Mouse (Mus musculus) limb, embryonic 13.5 days (tissue): ENCODE measurements at regions not wholly inside any gene's neighbourhood (a gene's known extent, or its start where the extent isn't known, plus 50 kb on each side); places are given as distances from the start of the nearest gene placed in this dataset.

Source experiments
- ATAC-seq: fragments of 200-750 bp; cut with Nextera tagmentation; 2 replicates; pipeline ENCODE4 v1.8.0; 2017; ENCODE audit warnings: low read depth, moderate number of reproducible peaks, moderate TSS enrichment; ENCODE audit not compliant: low FRiP score
- H3K27ac ChIP-seq: fragments of 300-500 bp; sonication (generic); 2 replicates; pipeline ENCODE4 v1.5.1; 2015; ENCODE audit warnings: inconsistent platforms, mild to moderate bottlenecking, moderate library complexity
- H3K27me3 ChIP-seq: fragments of 300-500 bp; sonication (generic); 2 replicates; pipeline ENCODE4 v1.6.1; 2015; ENCODE audit warnings: mild to moderate bottlenecking, inconsistent platforms
- H3K36me3 ChIP-seq: fragments of 300-500 bp; sonication (generic); 2 replicates; pipeline ENCODE4 v1.6.1; 2015; ENCODE audit warnings: inconsistent platforms, mild to moderate bottlenecking, moderate library complexity
- H3K4me1 ChIP-seq: fragments of 300-500 bp; sonication (generic); 2 replicates; pipeline ENCODE4 v1.6.1; 2015; ENCODE audit warnings: inconsistent platforms
- H3K4me2 ChIP-seq: fragments of 300-500 bp; sonication (generic); replicated peaks from 2 replicates; pipeline ENCODE4 v1.6.1; 2015; ENCODE audit warnings: inconsistent platforms, mild to moderate bottlenecking, moderate library complexity
- H3K4me3 ChIP-seq: fragments of 300-500 bp; sonication (generic); 2 replicates; pipeline ENCODE4 v1.5.1; 2015; ENCODE audit warnings: moderate library complexity, mild to moderate bottlenecking, inconsistent platforms
- H3K9ac ChIP-seq: fragments of 300-500 bp; sonication (generic); 2 replicates; pipeline ENCODE4 v1.6.1; 2015; ENCODE audit warnings: mild to moderate bottlenecking, inconsistent platforms
- H3K9me3 ChIP-seq: fragments of 300-500 bp; sonication (generic); 2 replicates; pipeline ENCODE4 v1.6.1; 2016; ENCODE audit warnings: inconsistent platforms
- whole genome bisulfite sequencing: fragments of 180-500 bp; shearing (Covaris S2); methylation state at CpG from one replicate; pipeline ENCODE4 v1.1.7; 2015; 5-methylcytosine and 5-hydroxymethylcytosine counted together

GRCm38 (mm10) chr16:24093624-24094023 lies 105.0 kb upstream of the Bcl6 start:
- H3K9ac ChIP-seq, result no peak overlapping the region
- no peaks in the 10 kb centered on the region for H3K4me1 ChIP-seq
- H3K4me2 ChIP-seq, result no peak overlapping the region
- H3K36me3 ChIP-seq, result no peaks in the 10 kb centered on the region
- no peaks in the 10 kb centered on the region for H3K9me3 ChIP-seq
- 96% methylated on average over 8 of the region's 8 CpGs for WGBS
- no peak for ATAC-seq
- H3K4me3 ChIP-seq, result no peak overlapping the region
- no peak overlapping the region for H3K27ac ChIP-seq
- no peaks in the 10 kb centered on the region for H3K27me3 ChIP-seq

GRCm38 (mm10) chr16:24092616-24093525 lies 104.2 kb upstream of the Bcl6 start:
- Histone ChIP-seq H3K9ac (no peak overlapping the region), H3K4me3 (no peak overlapping the region), H3K36me3 (no peaks in the 10 kb centered on the region), H3K9me3 (no peaks in the 10 kb centered on the region), H3K27me3 (no peaks in the 10 kb centered on the region), H3K27ac (no peak overlapping the region), H3K4me2 (no peak overlapping the region), H3K4me1 (no peaks in the 10 kb centered on the region)
- 83% methylated on average over 5 of the region's 5 CpGs for WGBS
- ATAC-seq, result no peak

- Histone ChIP-seq H3K27me3 (no peaks in the 10 kb centered on the region), H3K4me3 (no peak overlapping the region), H3K9ac (no peak overlapping the region), H3K4me2 (no peak overlapping the region), H3K27ac (no peak overlapping the region), H3K36me3 (no peaks in the 10 kb centered on the region), H3K4me1 (no peaks in the 10 kb centered on the region), H3K9me3 (no peaks in the 10 kb centered on the region)
- WGBS, result 74% methylated on average over 4 of the region's 4 CpGs
- ATAC-seq, result no peak
Measured at GRCm38 (mm10) chr16:24092136-24092535, 103.5 kb upstream of the Bcl6 start.

GRCm38 (mm10) chr16:24090981-24091380 lies 102.3 kb upstream of the Bcl6 start:
- ATAC-seq, result no peak
- H3K9ac ChIP-seq, result no peak overlapping the region
- H3K4me2 ChIP-seq, result no peak overlapping the region
- WGBS, result 89% methylated on average over 4 of the region's 4 CpGs
- H3K36me3 ChIP-seq, result no peaks in the 10 kb centered on the region
- H3K4me3 ChIP-seq, result no peak overlapping the region
- H3K27me3 ChIP-seq, result no peaks in the 10 kb centered on the region
- no peak overlapping the region for H3K27ac ChIP-seq
- H3K9me3 ChIP-seq, result no peaks in the 10 kb centered on the region
- H3K4me1 ChIP-seq, result no peaks in the 10 kb centered on the region

GRCm38 (mm10) chr16:24089840-24090762 lies 101.4 kb upstream of the Bcl6 start:
- ATAC-seq, result no peak
- Histone ChIP-seq H3K9me3 (no peaks in the 10 kb centered on the region), H3K4me3 (no peak overlapping the region), H3K27me3 (no peaks in the 10 kb centered on the region), H3K36me3 (no peaks in the 10 kb centered on the region), H3K9ac (no peak overlapping the region), H3K4me1 (no peaks in the 10 kb centered on the region), H3K27ac (no peak overlapping the region), H3K4me2 (no peak overlapping the region)
- 86% methylated on average over 11 of the region's 11 CpGs for WGBS

- 82% methylated on average over 8 of the region's 8 CpGs for WGBS
- no peak for ATAC-seq
Measured at GRCm38 (mm10) chr16:24083966-24084365, 95.3 kb upstream of the Bcl6 start.

GRCm38 (mm10) chr16:24080471-24080870 lies 91.8 kb upstream of the Bcl6 start:
- no peak overlapping the region for H3K27ac ChIP-seq
- 87% methylated on average over 5 of the region's 5 CpGs for WGBS
- H3K4me1 ChIP-seq, result 0 out of 2 replicates have a peak, but pooled peaks cover 5% of the 10 kb centered on the region
- ATAC-seq, result no peak
- H3K4me2 ChIP-seq, result no peak overlapping the region
- no peaks in the 10 kb centered on the region for H3K36me3 ChIP-seq
- no peaks in the 10 kb centered on the region for H3K9me3 ChIP-seq
- H3K4me3 ChIP-seq, result no peak overlapping the region
- H3K27me3 ChIP-seq, result no peaks in the 10 kb centered on the region
- H3K9ac ChIP-seq, result no peak overlapping the region

More at GRCm38 (mm10) chr16:24083966-24084365, 95.3 kb upstream of the Bcl6 start:
- no peaks in the 10 kb centered on the region for H3K27me3 ChIP-seq
- no peaks in the 10 kb centered on the region for H3K4me1 ChIP-seq
- no peaks in the 10 kb centered on the region for H3K36me3 ChIP-seq
- H3K9me3 ChIP-seq, result no peaks in the 10 kb centered on the region
- H3K27ac ChIP-seq, result no peak overlapping the region
- no peak overlapping the region for H3K4me3 ChIP-seq
- no peak overlapping the region for H3K9ac ChIP-seq
- H3K4me2 ChIP-seq, result no peak overlapping the region

- H3K9me3 ChIP-seq, result no peaks in the 10 kb centered on the region
- no peak overlapping the region for H3K4me2 ChIP-seq
- H3K4me3 ChIP-seq, result no peak overlapping the region
- H3K27ac ChIP-seq, result no peak overlapping the region
- WGBS, result 78% methylated on average over 1 of the region's 1 CpGs
- H3K4me1 ChIP-seq, result 0 out of 2 replicates have a peak, but pooled peaks cover 5% of the 10 kb centered on the region
- no peaks in the 10 kb centered on the region for H3K27me3 ChIP-seq
- no peaks in the 10 kb centered on the region for H3K36me3 ChIP-seq
- no peak overlapping the region for H3K9ac ChIP-seq
- ATAC-seq, result no peak
Measured at GRCm38 (mm10) chr16:24078622-24079021, 90.0 kb upstream of the Bcl6 start.

- Histone ChIP-seq H3K4me3 (no peak overlapping the region), H3K27ac (no peak overlapping the region), H3K27me3 (no peaks in the 10 kb centered on the region), H3K4me1 (0 out of 2 replicates have a peak, but pooled peaks cover 5% of the 10 kb centered on the region), H3K4me2 (no peak overlapping the region), H3K9me3 (no peaks in the 10 kb centered on the region), H3K9ac (no peak overlapping the region), H3K36me3 (no peaks in the 10 kb centered on the region)
- WGBS, result 58% methylated on average over 2 of the region's 2 CpGs
- no peak for ATAC-seq
Measured at GRCm38 (mm10) chr16:24077428-24077827, 88.8 kb upstream of the Bcl6 start.

GRCm38 (mm10) chr16:24076799-24077136 lies 88.1 kb upstream of the Bcl6 start:
- 83% methylated on average over 4 of the region's 4 CpGs for WGBS
- Histone ChIP-seq H3K27me3 (no peaks in the 10 kb centered on the region), H3K9ac (no peak overlapping the region), H3K27ac (no peak overlapping the region), H3K4me2 (no peak overlapping the region), H3K9me3 (no peaks in the 10 kb centered on the region), H3K4me1 (0 out of 2 replicates have a peak, but pooled peaks cover 5% of the 10 kb centered on the region), H3K4me3 (no peak overlapping the region), H3K36me3 (no peaks in the 10 kb centered on the region)
- no peak for ATAC-seq

- Histone ChIP-seq H3K27me3 (no peaks in the 10 kb centered on the region), H3K36me3 (no peaks in the 10 kb centered on the region), H3K4me3 (no peak overlapping the region), H3K27ac (no peak overlapping the region), H3K4me2 (no peak overlapping the region), H3K9me3 (no peaks in the 10 kb centered on the region), H3K4me1 (0 out of 2 replicates have a peak, but pooled peaks cover 5% of the 10 kb centered on the region), H3K9ac (no peak overlapping the region)
- no peak for ATAC-seq
- 83% methylated on average over 4 of the region's 4 CpGs for WGBS
Measured at GRCm38 (mm10) chr16:24076109-24076798, 87.6 kb upstream of the Bcl6 start.
